Mouse (Mus musculus): ENCODE measurements at regions not wholly inside any gene's neighbourhood (a gene's known extent, or its start where the extent isn't known, plus 50 kb on each side); places are given as distances from the start of the nearest gene placed in this dataset.

- no peak for ATAC-seq (ENCODE audit: low FRiP score)
- H3K9me3 ChIP-seq (replicated peaks), result no peaks in the 10 kb centered on the region
- H3K9ac ChIP-seq (replicated peaks), result no peak overlapping the region
- 80% methylated on average over 4 of the region's 4 CpGs for WGBS
- no peaks in the 10 kb centered on the region for H3K36me3 ChIP-seq
- H3K4me2 ChIP-seq, result no peak overlapping the region
- peaks cover 7% of the 10 kb centered on the region; the same call in 1 of the 2 replicates for H3K4me1 ChIP-seq
- no peaks in the 10 kb centered on the region for H3K27me3 ChIP-seq (replicated peaks)
- no peak overlapping the region for H3K27ac ChIP-seq (replicated peaks)
- H3K4me3 ChIP-seq (replicated peaks), result no peak overlapping the region
These were observed 657.0 kb downstream of the Slc22a22 start for GRCm38 (mm10) chr15:56820256-56820976.

GRCm38 (mm10) chr15:56818158-56818690 is 659.2 kb downstream of the Slc22a22 start:
- peaks cover 7% of the 10 kb centered on the region; the same call in 1 of the 2 replicates for H3K4me1 ChIP-seq
- 50% methylated on average over 4 of the region's 4 CpGs for WGBS
- H3K9me3 ChIP-seq (replicated peaks), result no peaks in the 10 kb centered on the region
- ATAC-seq (ENCODE audit: low FRiP score), result no peak
- no peak overlapping the region for H3K9ac ChIP-seq (replicated peaks)
- no peak overlapping the region for H3K27ac ChIP-seq (replicated peaks)
- no peak overlapping the region for H3K4me2 ChIP-seq
- H3K36me3 ChIP-seq, result no peaks in the 10 kb centered on the region
- H3K27me3 ChIP-seq (replicated peaks), result no peaks in the 10 kb centered on the region
- no peak overlapping the region for H3K4me3 ChIP-seq (replicated peaks)

GRCm38 (mm10) chr15:56817204-56818157 is 659.9 kb downstream of the Slc22a22 start:
- Histone ChIP-seq H3K4me3 (replicated peaks) (no peak overlapping the region), H3K4me2 (no peak overlapping the region), H3K27me3 (replicated peaks) (no peaks in the 10 kb centered on the region), H3K27ac (replicated peaks) (no peak overlapping the region), H3K4me1 (peaks cover 7% of the 10 kb centered on the region; the same call in 1 of the 2 replicates), H3K36me3 (no peaks in the 10 kb centered on the region), H3K9me3 (replicated peaks) (no peaks in the 10 kb centered on the region), H3K9ac (replicated peaks) (no peak overlapping the region)
- ATAC-seq (ENCODE audit: low FRiP score), result peak; percentile 74
- 49% methylated on average over 5 of the region's 5 CpGs for WGBS

GRCm38 (mm10) chr15:56813876-56814275 is 663.5 kb downstream of the Slc22a22 start:
- no peaks in the 10 kb centered on the region for H3K9me3 ChIP-seq (replicated peaks)
- no peak for ATAC-seq (ENCODE audit: low FRiP score)
- 52% methylated on average over 5 of the region's 5 CpGs for WGBS

GRCm38 (mm10) chr15:56810151-56810550 is 667.3 kb downstream of the Slc22a22 start:
- Histone ChIP-seq H3K27ac (replicated peaks) (no peak overlapping the region), H3K4me1 (no peaks in the 10 kb centered on the region; the same call in 1 of the 2 replicates), H3K27me3 (replicated peaks) (no peaks in the 10 kb centered on the region), H3K4me2 (peak overlapping the region; percentile 47), H3K9ac (replicated peaks) (no peak overlapping the region), H3K4me3 (replicated peaks) (peak overlapping the region; percentile 22), H3K9me3 (replicated peaks) (no peaks in the 10 kb centered on the region), H3K36me3 (no peaks in the 10 kb centered on the region)
- 44% methylated on average over 13 of the region's 13 CpGs for WGBS
- no peak; the same call in 1 of the 2 replicates for ATAC-seq (ENCODE audit: low FRiP score)

More at GRCm38 (mm10) chr15:56813876-56814275, 663.5 kb downstream of the Slc22a22 start:
- Histone ChIP-seq H3K27ac (replicated peaks) (no peak overlapping the region), H3K27me3 (replicated peaks) (no peaks in the 10 kb centered on the region), H3K4me2 (no peak overlapping the region), H3K4me3 (replicated peaks) (no peak overlapping the region), H3K9ac (replicated peaks) (no peak overlapping the region), H3K4me1 (peaks cover 7% of the 10 kb centered on the region), H3K36me3 (no peaks in the 10 kb centered on the region)

- no peaks in the 10 kb centered on the region for H3K9me3 ChIP-seq (replicated peaks)
- H3K27me3 ChIP-seq (replicated peaks), result no peaks in the 10 kb centered on the region
- no peak for ATAC-seq (ENCODE audit: low FRiP score)
- WGBS, result 67% methylated on average over 5 of the region's 5 CpGs
- H3K9ac ChIP-seq (replicated peaks), result no peak overlapping the region
- H3K36me3 ChIP-seq, result no peaks in the 10 kb centered on the region
- H3K4me3 ChIP-seq (replicated peaks), result no peak overlapping the region
- no peak overlapping the region for H3K27ac ChIP-seq (replicated peaks)
- H3K4me1 ChIP-seq, result no peaks in the 10 kb centered on the region; the same call in 1 of the 2 replicates
- H3K4me2 ChIP-seq, result no peak overlapping the region
These were observed 669.8 kb downstream of the Slc22a22 start for GRCm38 (mm10) chr15:56807611-56808010.

GRCm38 (mm10) chr15:56801933-56802332 is 675.5 kb downstream of the Slc22a22 start:
- H3K9ac ChIP-seq (replicated peaks), result no peak overlapping the region
- no peak for ATAC-seq (ENCODE audit: low FRiP score)
- H3K36me3 ChIP-seq, result no peaks in the 10 kb centered on the region
- no peaks in the 10 kb centered on the region for H3K4me1 ChIP-seq
- no peak overlapping the region for H3K4me2 ChIP-seq
- no peaks in the 10 kb centered on the region for H3K9me3 ChIP-seq (replicated peaks)
- no peak overlapping the region for H3K4me3 ChIP-seq (replicated peaks)
- H3K27me3 ChIP-seq (replicated peaks), result no peaks in the 10 kb centered on the region
- WGBS, result 90% methylated on average over 2 of the region's 2 CpGs
- H3K27ac ChIP-seq (replicated peaks), result no peak overlapping the region

- H3K9ac ChIP-seq (replicated peaks), result no peak overlapping the region
- H3K4me3 ChIP-seq (replicated peaks), result no peak overlapping the region
- no peaks in the 10 kb centered on the region for H3K9me3 ChIP-seq (replicated peaks)
- 77% methylated on average over 5 of the region's 5 CpGs for whole genome bisulfite sequencing
- no peaks in the 10 kb centered on the region for H3K4me1 ChIP-seq
- H3K36me3 ChIP-seq, result no peaks in the 10 kb centered on the region
- no peak overlapping the region for H3K27ac ChIP-seq (replicated peaks)
- H3K4me2 ChIP-seq, result no peak overlapping the region
- H3K27me3 ChIP-seq (replicated peaks), result no peaks in the 10 kb centered on the region
- ATAC-seq (ENCODE audit: low FRiP score), result no peak
These were observed 702.0 kb downstream of the Slc22a22 start for GRCm38 (mm10) chr15:56775431-56775830.

GRCm38 (mm10) chr15:56774648-56775393 is 702.6 kb downstream of the Slc22a22 start:
- H3K36me3 ChIP-seq, result no peaks in the 10 kb centered on the region
- H3K27ac ChIP-seq (replicated peaks), result no peak overlapping the region
- no peaks in the 10 kb centered on the region for H3K9me3 ChIP-seq (replicated peaks)
- no peak for ATAC-seq (ENCODE audit: low FRiP score)
- no peaks in the 10 kb centered on the region for H3K4me1 ChIP-seq
- H3K4me2 ChIP-seq, result no peak overlapping the region
- no peak overlapping the region for H3K4me3 ChIP-seq (replicated peaks)
- H3K27me3 ChIP-seq (replicated peaks), result no peaks in the 10 kb centered on the region
- H3K9ac ChIP-seq (replicated peaks), result no peak overlapping the region
- 50% methylated on average over 9 of the region's 9 CpGs for WGBS

- Histone ChIP-seq H3K27ac (replicated peaks) (no peak overlapping the region), H3K9me3 (replicated peaks) (no peaks in the 10 kb centered on the region), H3K36me3 (no peaks in the 10 kb centered on the region), H3K4me1 (peaks cover 6% of the 10 kb centered on the region), H3K9ac (replicated peaks) (no peak overlapping the region), H3K27me3 (replicated peaks) (no peaks in the 10 kb centered on the region), H3K4me2 (no peak overlapping the region), H3K4me3 (replicated peaks) (no peak overlapping the region)
- no peak for ATAC-seq (ENCODE audit: low FRiP score)
- WGBS, result 77% methylated on average over 6 of the region's 6 CpGs
These were observed 711.1 kb downstream of the Slc22a22 start for GRCm38 (mm10) chr15:56766356-56766755.

GRCm38 (mm10) chr15:56764957-56765482 is 712.4 kb downstream of the Slc22a22 start:
- Histone ChIP-seq H3K36me3 (no peaks in the 10 kb centered on the region), H3K27me3 (replicated peaks) (no peaks in the 10 kb centered on the region), H3K9me3 (replicated peaks) (no peaks in the 10 kb centered on the region), H3K4me1 (peaks cover 6% of the 10 kb centered on the region), H3K4me3 (replicated peaks) (no peak overlapping the region), H3K9ac (replicated peaks) (no peak overlapping the region), H3K27ac (replicated peaks) (no peak overlapping the region), H3K4me2 (peak overlapping the region; percentile 40)
- no peak for ATAC-seq (ENCODE audit: low FRiP score)
- WGBS, result 16% methylated on average over 9 of the region's 9 CpGs

All from neural tube, embryonic 15.5 days (tissue).